Mouse (Mus musculus): ENCODE results near the gene Zfp467. TPM values are rescaled to one million over a fixed set of nuclear protein-coding genes. Genes with fewer than 3 reads are reported as not detected.

Gene Zfp467
- polyA plus RNA-seq, 1 experiment from 2014 or later, result 30.8 TPM

DNA sequence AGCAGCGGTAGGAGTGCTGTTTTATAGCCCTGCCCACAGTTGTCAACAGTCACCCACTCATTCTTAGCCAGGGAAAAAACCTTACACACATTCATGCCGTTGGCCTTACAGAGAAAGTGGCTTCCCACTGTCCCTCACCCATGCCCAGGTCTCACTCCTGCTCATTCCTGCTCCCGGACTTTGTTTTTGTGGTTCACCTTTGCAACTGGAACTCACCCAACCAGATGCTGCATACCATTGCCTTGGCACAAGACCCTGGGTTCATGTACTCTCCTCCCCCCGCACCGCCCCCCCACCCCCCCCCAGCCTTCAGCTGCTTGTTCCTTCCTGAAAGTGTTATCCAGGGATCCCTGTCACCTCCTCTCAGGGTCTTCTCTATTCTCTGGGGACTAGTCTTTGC is 10.5 kb downstream of the Zfp467 start:
- H3K9me3 ChIP-seq (ENCODE audit: control insufficient read depth, low read depth, low read length), result no peaks in the 10 kb centered on the region
- no peak overlapping the region for H3K27ac ChIP-seq (ENCODE audit: low read length)
- peaks cover 34% of the 10 kb centered on the region for H3K36me3 ChIP-seq (ENCODE audit: control insufficient read depth, insufficient read depth, low read length)
- WGBS, result 43% methylated on average over 5 of the region's 5 CpGs
- ATAC-seq (ENCODE audit: insufficient number of reproducible peaks, insufficient read depth, low FRiP score, low read depth), result no peak
- no peak overlapping the region for H3K9ac ChIP-seq (replicated peaks; ENCODE audit: low read depth, low read length)
- no peaks in the 10 kb centered on the region for H3K27me3 ChIP-seq (ENCODE audit: control insufficient read depth, insufficient read depth, low read length)
- H3K4me1 ChIP-seq (ENCODE audit: control insufficient read depth, insufficient read depth, low read length), result peaks cover 24% of the 10 kb centered on the region; the same call in 1 of the 2 replicates
- no peak overlapping the region for H3K4me2 ChIP-seq (replicated peaks; ENCODE audit: low read depth, low read length)
- no peak overlapping the region for H3K4me3 ChIP-seq (ENCODE audit: low read depth, low read length)

DNA sequence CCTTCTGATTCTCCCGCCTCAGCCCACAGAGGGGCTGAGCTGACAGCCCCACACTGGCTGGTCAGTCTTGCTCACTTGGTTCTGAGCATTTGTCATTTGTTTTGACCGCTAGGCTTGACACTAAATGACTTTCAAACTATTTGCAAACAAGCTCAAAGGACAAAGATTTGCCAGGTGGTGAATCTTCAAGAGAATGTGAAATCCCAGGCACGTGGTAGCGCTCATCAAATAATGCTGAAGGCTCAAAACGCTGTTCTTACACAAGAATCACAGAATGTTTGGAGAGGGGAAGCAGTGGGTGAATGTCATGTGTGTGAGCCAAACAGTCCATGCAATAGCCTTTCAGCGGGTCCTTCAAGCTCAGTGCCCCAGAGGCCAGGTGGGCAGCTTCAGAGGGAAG is 11.0 kb downstream of the Zfp467 start:
- 45% methylated on average over 6 of the region's 6 CpGs for WGBS

DNA sequence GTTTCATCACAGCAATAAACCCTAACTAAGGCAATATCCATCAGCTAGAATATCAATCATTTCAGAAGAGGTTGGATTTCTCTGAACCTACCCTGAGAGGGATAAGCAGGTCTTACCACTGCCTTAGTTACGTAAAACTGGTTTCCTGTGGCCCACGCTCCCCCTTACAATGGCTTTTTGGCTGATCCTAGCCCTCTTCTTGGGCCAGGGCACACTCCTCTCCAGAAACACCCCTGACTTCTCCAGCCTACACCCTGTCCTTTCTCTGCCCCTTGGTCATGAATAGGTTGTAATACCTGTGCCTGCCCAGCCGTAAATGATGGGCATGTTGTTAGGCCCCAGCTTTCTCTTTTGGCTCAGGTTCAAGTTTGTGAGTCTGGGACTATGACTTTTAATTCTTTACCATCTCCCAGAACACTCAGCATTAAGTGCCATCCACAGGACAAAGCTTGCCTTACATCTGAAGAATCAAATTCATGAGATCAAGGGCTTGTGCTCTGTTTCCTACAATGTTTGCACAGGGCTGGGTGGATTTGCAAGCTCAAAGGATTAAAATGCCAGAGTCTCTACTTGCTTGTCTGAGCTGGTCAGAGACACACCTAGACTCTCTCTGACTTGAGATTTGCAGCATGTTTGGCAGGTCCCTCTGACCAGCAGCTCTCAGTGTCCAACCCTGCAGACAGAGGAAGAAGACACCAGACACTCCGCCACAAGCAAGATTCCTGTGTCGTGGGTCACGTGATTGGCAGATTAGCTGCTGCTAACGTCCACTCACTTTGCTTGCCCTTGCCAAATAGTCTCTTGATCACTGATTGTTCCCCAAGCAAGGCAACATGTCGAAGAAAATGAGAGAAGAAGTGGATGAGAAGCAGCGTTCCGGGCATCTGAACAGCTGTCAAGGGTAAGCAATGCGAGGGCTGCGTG is 12.5 kb downstream of the Zfp467 start:
- no peak overlapping the region for H3K4me3 ChIP-seq (ENCODE audit: low read depth, low read length)
- H3K36me3 ChIP-seq (ENCODE audit: control insufficient read depth, insufficient read depth, low read length), result peaks cover 20% of the 10 kb centered on the region
- H3K9ac ChIP-seq (replicated peaks; ENCODE audit: low read depth, low read length), result no peak overlapping the region
- peak; percentile 80; the same call in 1 of the 2 replicates for ATAC-seq (ENCODE audit: insufficient number of reproducible peaks, insufficient read depth, low FRiP score, low read depth)
- H3K27ac ChIP-seq (ENCODE audit: low read length), result peak overlapping the region; percentile 67
- H3K9me3 ChIP-seq (ENCODE audit: control insufficient read depth, low read depth, low read length), result no peaks in the 10 kb centered on the region
- H3K4me1 ChIP-seq (ENCODE audit: control insufficient read depth, insufficient read depth, low read length), result peaks cover 20% of the 10 kb centered on the region; the same call in 1 of the 2 replicates
- 37% methylated on average over 12 of the region's 12 CpGs for WGBS
- H3K27me3 ChIP-seq (ENCODE audit: control insufficient read depth, insufficient read depth, low read length), result no peaks in the 10 kb centered on the region
- H3K4me2 ChIP-seq (replicated peaks; ENCODE audit: low read depth, low read length), result 0 out of 2 replicates have a peak overlapping the region, but pooled peaks have one; percentile 10

More for the DNA sequence above, 11.0 kb downstream of the Zfp467 start:
- H3K36me3 ChIP-seq (ENCODE audit: control insufficient read depth, insufficient read depth, low read length), result peaks cover 34% of the 10 kb centered on the region
- no peak overlapping the region; the same call in 1 of the 2 replicates for H3K27ac ChIP-seq (ENCODE audit: low read length)
- no peak for ATAC-seq (ENCODE audit: insufficient number of reproducible peaks, insufficient read depth, low FRiP score, low read depth)
- H3K4me2 ChIP-seq (replicated peaks; ENCODE audit: low read depth, low read length), result no peak overlapping the region
- no peak overlapping the region for H3K9ac ChIP-seq (replicated peaks; ENCODE audit: low read depth, low read length)
- H3K27me3 ChIP-seq (ENCODE audit: control insufficient read depth, insufficient read depth, low read length), result no peaks in the 10 kb centered on the region
- H3K4me3 ChIP-seq (ENCODE audit: low read depth, low read length), result no peak overlapping the region
- no peaks in the 10 kb centered on the region for H3K9me3 ChIP-seq (ENCODE audit: control insufficient read depth, low read depth, low read length)
- peaks cover 21% of the 10 kb centered on the region; the same call in 1 of the 2 replicates for H3K4me1 ChIP-seq (ENCODE audit: control insufficient read depth, insufficient read depth, low read length)

DNA sequence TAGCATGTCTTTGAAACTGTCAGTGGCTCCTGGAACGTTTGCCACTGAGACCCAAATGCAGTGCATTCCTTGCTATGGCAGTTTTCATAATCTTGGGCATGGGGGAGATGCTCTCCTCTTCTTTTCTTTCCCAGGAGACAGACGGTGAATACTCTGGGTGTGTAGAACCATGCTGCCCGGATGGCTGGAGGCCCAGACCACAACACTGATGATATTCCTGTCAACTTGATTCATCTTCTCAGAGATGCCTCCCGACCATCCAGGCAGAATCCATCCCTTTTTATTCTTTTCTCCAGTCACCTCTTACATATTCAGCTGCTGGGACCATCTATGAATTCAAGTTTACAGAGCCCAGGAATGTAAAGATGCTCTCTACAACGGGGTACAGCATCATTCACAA is 14.9 kb downstream of the Zfp467 start:
- Histone ChIP-seq H3K9me3 (ENCODE audit: control insufficient read depth, low read depth, low read length) (no peaks in the 10 kb centered on the region), H3K4me1 (ENCODE audit: control insufficient read depth, insufficient read depth, low read length) (peaks cover 10% of the 10 kb centered on the region; the same call in 1 of the 2 replicates), H3K36me3 (ENCODE audit: control insufficient read depth, insufficient read depth, low read length) (no peaks in the 10 kb centered on the region), H3K4me3 (ENCODE audit: low read depth, low read length) (no peak overlapping the region), H3K9ac (replicated peaks; ENCODE audit: low read depth, low read length) (no peak overlapping the region), H3K27ac (ENCODE audit: low read length) (no peak overlapping the region), H3K4me2 (replicated peaks; ENCODE audit: low read depth, low read length) (no peak overlapping the region), H3K27me3 (ENCODE audit: control insufficient read depth, insufficient read depth, low read length) (no peaks in the 10 kb centered on the region)
- 68% methylated on average over 5 of the region's 5 CpGs for WGBS
- ATAC-seq (ENCODE audit: insufficient number of reproducible peaks, insufficient read depth, low FRiP score, low read depth), result no peak

DNA sequence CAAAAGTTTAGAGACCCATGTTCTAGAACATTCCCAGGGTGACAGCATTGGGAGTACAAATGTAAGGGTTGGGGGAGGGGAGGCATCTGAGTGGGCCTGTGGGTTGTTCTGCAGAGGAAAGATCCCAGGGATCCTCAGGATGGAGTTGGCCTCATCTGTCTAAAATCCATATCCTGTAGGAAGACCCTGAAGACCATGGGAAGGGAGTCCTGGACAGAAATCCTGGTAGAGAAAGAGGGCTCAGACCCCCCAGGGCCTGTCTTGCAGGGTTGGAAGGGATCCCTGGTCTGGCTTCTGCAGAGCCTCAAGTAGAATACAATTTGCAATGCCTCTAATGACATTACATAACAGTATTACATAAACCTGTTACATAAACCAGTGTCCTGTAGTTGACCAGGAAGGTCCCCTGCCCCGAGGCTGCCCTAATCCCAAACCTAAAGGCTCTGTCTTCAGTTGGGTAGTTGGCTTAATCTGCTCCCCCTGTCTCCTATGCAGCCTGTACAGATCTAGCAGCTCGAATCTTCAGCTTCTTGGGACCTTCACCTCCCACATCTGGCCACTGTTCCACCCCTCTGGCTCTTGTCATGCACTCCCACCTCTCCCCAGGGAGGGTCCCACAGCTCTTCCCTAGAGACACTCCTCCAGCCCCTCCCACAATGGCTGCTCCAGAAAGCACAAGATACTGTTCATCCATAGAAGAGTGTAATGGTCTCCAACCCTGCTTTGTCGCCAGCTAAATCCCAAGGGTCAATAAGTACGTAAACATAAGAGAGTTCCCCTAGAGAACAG is 16.7 kb downstream of the Zfp467 start:
- H3K9me3 ChIP-seq (ENCODE audit: control insufficient read depth, low read depth, low read length), result no peaks in the 10 kb centered on the region
- no peaks in the 10 kb centered on the region for H3K36me3 ChIP-seq (ENCODE audit: control insufficient read depth, insufficient read depth, low read length)
- H3K27me3 ChIP-seq (ENCODE audit: control insufficient read depth, insufficient read depth, low read length), result no peaks in the 10 kb centered on the region
- H3K9ac ChIP-seq (replicated peaks; ENCODE audit: low read depth, low read length), result no peak overlapping the region
- H3K27ac ChIP-seq (ENCODE audit: low read length), result no peak overlapping the region
- no peak overlapping the region for H3K4me3 ChIP-seq (ENCODE audit: low read depth, low read length)
- H3K4me2 ChIP-seq (replicated peaks; ENCODE audit: low read depth, low read length), result no peak overlapping the region
- whole genome bisulfite sequencing, result 60% methylated on average over 4 of the region's 4 CpGs
- no peak for ATAC-seq (ENCODE audit: insufficient number of reproducible peaks, insufficient read depth, low FRiP score, low read depth)
- H3K4me1 ChIP-seq (ENCODE audit: control insufficient read depth, insufficient read depth, low read length), result peaks cover 8% of the 10 kb centered on the region; the same call in 1 of the 2 replicates

DNA sequence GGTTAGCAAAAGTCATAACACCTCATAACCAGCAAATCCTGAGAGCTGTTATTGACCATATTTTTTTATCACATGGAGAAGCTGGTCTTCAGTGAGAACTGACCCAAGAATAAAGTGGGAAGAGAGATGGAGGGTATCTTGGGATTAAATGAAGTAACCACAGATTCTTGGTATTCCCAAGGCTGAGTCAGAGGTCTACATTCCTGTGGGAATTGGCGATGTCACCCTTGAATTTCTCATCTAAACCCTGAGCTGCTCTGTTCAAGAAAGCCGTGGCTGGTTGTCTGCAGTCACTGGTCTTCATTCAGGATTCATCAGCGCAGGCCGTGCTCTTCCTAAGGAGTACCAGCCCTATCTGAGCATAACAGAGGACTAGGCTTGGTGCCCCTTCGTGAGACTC is 18.7 kb downstream of the Zfp467 start:
- H3K36me3 ChIP-seq (ENCODE audit: control insufficient read depth, insufficient read depth, low read length), result no peaks in the 10 kb centered on the region
- no peak for ATAC-seq (ENCODE audit: insufficient number of reproducible peaks, insufficient read depth, low FRiP score, low read depth)
- H3K27ac ChIP-seq (ENCODE audit: low read length), result no peak overlapping the region
- H3K9me3 ChIP-seq (ENCODE audit: control insufficient read depth, low read depth, low read length), result no peaks in the 10 kb centered on the region
- H3K9ac ChIP-seq (replicated peaks; ENCODE audit: low read depth, low read length), result no peak overlapping the region
- WGBS, result 74% methylated on average over 5 of the region's 5 CpGs
- no peak overlapping the region for H3K4me2 ChIP-seq (replicated peaks; ENCODE audit: low read depth, low read length)
- H3K4me3 ChIP-seq (ENCODE audit: low read depth, low read length), result no peak overlapping the region
- H3K4me1 ChIP-seq (ENCODE audit: control insufficient read depth, insufficient read depth, low read length), result no peaks in the 10 kb centered on the region
- H3K27me3 ChIP-seq (ENCODE audit: control insufficient read depth, insufficient read depth, low read length), result no peaks in the 10 kb centered on the region

DNA sequence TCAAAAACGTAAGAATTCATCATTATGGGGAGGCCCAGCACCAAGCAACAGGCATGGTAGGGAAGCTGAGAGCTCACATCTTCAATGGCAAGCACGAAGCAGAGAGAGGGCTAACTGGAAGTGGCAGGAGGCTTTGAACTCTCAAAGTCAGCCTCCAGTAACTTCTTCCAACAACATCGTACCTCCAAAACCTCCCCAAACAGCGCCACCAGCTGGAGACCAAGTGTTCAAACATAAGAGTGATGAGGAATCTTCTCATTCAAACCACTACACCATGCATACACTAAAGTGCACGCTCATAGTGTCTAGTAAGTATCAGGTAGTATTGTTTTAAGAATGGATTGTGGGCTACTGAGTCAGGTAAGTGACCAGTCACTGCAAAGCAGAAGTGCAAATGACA is 21.6 kb downstream of the Zfp467 start:
- Histone ChIP-seq H3K4me1 (ENCODE audit: control insufficient read depth, insufficient read depth, low read length) (no peaks in the 10 kb centered on the region), H3K4me3 (ENCODE audit: low read depth, low read length) (no peak overlapping the region), H3K9me3 (ENCODE audit: control insufficient read depth, low read depth, low read length) (no peaks in the 10 kb centered on the region), H3K9ac (replicated peaks; ENCODE audit: low read depth, low read length) (no peak overlapping the region), H3K27ac (ENCODE audit: low read length) (no peak overlapping the region), H3K36me3 (ENCODE audit: control insufficient read depth, insufficient read depth, low read length) (no peaks in the 10 kb centered on the region), H3K27me3 (ENCODE audit: control insufficient read depth, insufficient read depth, low read length) (no peaks in the 10 kb centered on the region), H3K4me2 (replicated peaks; ENCODE audit: low read depth, low read length) (no peak overlapping the region)
- 70% methylated on average over 5 of the region's 5 CpGs for WGBS
- no peak for ATAC-seq (ENCODE audit: insufficient number of reproducible peaks, insufficient read depth, low FRiP score, low read depth)

DNA sequence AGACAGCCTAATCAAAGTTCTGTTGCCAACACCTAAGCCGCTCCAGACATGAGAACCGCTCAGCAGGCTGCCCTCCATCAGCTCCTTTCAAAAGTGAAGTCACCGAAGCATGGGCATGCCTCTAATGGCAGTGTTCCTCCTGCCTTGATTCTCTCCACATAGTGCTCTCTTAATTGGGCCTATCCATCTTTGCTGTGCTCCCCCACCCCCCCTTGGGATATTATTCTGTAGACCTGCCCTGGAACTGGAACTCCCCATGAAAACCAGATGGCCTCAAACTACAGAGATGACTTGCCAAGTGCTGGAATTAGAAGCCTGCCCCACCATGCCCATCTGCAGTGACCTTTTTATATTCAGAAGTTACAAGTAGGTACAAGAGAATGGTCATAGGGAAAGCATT is 22.3 kb downstream of the Zfp467 start:
- no peaks in the 10 kb centered on the region for H3K27me3 ChIP-seq (ENCODE audit: control insufficient read depth, insufficient read depth, low read length)
- WGBS, result 83% methylated on average over 3 of the region's 3 CpGs
- no peak overlapping the region for H3K4me2 ChIP-seq (replicated peaks; ENCODE audit: low read depth, low read length)
- H3K9me3 ChIP-seq (ENCODE audit: control insufficient read depth, low read depth, low read length), result no peaks in the 10 kb centered on the region
- H3K4me1 ChIP-seq (ENCODE audit: control insufficient read depth, insufficient read depth, low read length), result no peaks in the 10 kb centered on the region
- no peak overlapping the region for H3K9ac ChIP-seq (replicated peaks; ENCODE audit: low read depth, low read length)
- no peaks in the 10 kb centered on the region for H3K36me3 ChIP-seq (ENCODE audit: control insufficient read depth, insufficient read depth, low read length)
- no peak overlapping the region for H3K27ac ChIP-seq (ENCODE audit: low read length)
- no peak for ATAC-seq (ENCODE audit: insufficient number of reproducible peaks, insufficient read depth, low FRiP score, low read depth)
- H3K4me3 ChIP-seq (ENCODE audit: low read depth, low read length), result no peak overlapping the region
